Mouse (Mus musculus): ENCODE data around the gene Slfn1.
A peak's percentile ranks its signal among the peaks of the same experiment; 100 is the strongest.
"Not testable (repeated sequence)": the region's sequence is repeated elsewhere in the genome, so short reads cannot be mapped to it uniquely, and the experiment has no call there.

Slfn1 gene

GRCm38 (mm10) chr11:83116597-83117227, at the start of gene Slfn1:
Gene Slfn1, plus strand, starts transcription at chr11:83116849.
- peak; percentile 16 for DNase-seq (ENCODE audit: low spot score)

- no peak for DNase-seq (ENCODE audit: low spot score)
Measured at GRCm38 (mm10) chr11:83067982-83068694, 48.5 kb upstream of the Slfn1 start.

- no peak for DNase-seq (ENCODE audit: low spot score)
Measured at GRCm38 (mm10) chr11:83070321-83070970, 46.2 kb upstream of the Slfn1 start.

- peak; percentile 93 for DNase-seq (ENCODE audit: low spot score)
Measured at GRCm38 (mm10) chr11:83077714-83078422, 38.8 kb upstream of the Slfn1 start.

- DNase-seq (ENCODE audit: low spot score): no peak
Measured at GRCm38 (mm10) chr11:83078423-83079140, 38.1 kb upstream of the Slfn1 start.

GRCm38 (mm10) chr11:83079487-83080199, 37.0 kb upstream of the Slfn1 start:
- DNase-seq (ENCODE audit: low spot score): no peak

GRCm38 (mm10) chr11:83082741-83083473, 33.7 kb upstream of the Slfn1 start:
- DNase-seq (ENCODE audit: low spot score): no peak

- no peak for DNase-seq (ENCODE audit: low spot score)
Measured at GRCm38 (mm10) chr11:83084161-83084560, 32.5 kb upstream of the Slfn1 start.

GRCm38 (mm10) chr11:83084761-83085160, 31.9 kb upstream of the Slfn1 start:
- no peak for DNase-seq (ENCODE audit: low spot score)

GRCm38 (mm10) chr11:83115138-83115537, 1.5 kb upstream of the Slfn1 start:
- DNase-seq (ENCODE audit: low spot score): peak; percentile 69

GRCm38 (mm10) chr11:83118056-83118455, 1.4 kb downstream of the Slfn1 start:
- DNase-seq (ENCODE audit: low spot score): peak; percentile 28

GRCm38 (mm10) chr11:83121131-83121685, 4.6 kb downstream of the Slfn1 start:
- DNase-seq (ENCODE audit: low spot score): no peak

- no peak for DNase-seq (ENCODE audit: low spot score)
Measured at GRCm38 (mm10) chr11:83123198-83123597, 6.5 kb downstream of the Slfn1 start.

- no peak for DNase-seq (ENCODE audit: low spot score)
Measured at GRCm38 (mm10) chr11:83124906-83125305, 8.3 kb downstream of the Slfn1 start.

GRCm38 (mm10) chr11:83125633-83126032, 9.0 kb downstream of the Slfn1 start:
- DNase-seq (ENCODE audit: low spot score): not testable (repeated sequence)

GRCm38 (mm10) chr11:83137253-83137652, 20.6 kb downstream of the Slfn1 start:
- not testable (repeated sequence) for DNase-seq (ENCODE audit: low spot score)

GRCm38 (mm10) chr11:83148939-83149338, 32.3 kb downstream of the Slfn1 start:
- not testable (repeated sequence) for DNase-seq (ENCODE audit: low spot score)
